In the genomic region with DNA sequence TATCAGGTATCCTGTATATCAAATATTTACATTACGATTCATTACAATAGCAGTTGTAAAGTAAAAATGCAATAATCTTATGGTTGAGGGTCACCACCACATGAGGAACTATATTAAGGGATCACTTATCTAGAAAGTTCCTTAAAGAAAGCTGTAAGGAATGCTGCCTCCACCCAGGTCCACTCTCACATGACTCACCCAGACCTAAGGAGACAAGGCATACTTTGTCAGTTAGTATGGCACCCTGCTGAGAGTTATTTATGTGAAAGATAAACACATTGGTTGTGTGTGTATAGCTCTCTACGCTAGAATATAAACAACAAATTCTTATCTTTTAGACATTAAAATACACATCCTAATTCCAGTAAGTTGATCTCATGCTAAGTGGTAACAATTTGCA, we compare ENCODE assay signal across 21 mouse cellular contexts.
"Had no signal": no experiment of that assay in that cellular context is flagged by ENCODE, and none has a peak within 500 bp of the region (broad histone marks: within the 10 kb centered on the region; RNA-seq: fewer than 3 reads in every experiment).

No protein-coding gene starts in this region.

- H3K4me2 ChIP-seq: liver, embryonic 12.5 days; liver, embryonic 15.5 days; midbrain, embryonic 13.5 days; neural tube, embryonic 13.5 days; stomach, embryonic 15.5 days had no signal

- H3K4me3 ChIP-seq: layer of hippocampus, adult 2 months; liver, embryonic 12.5 days; liver, embryonic 15.5 days; megakaryocyte, embryonic 14.5 days; midbrain, embryonic 10.5 days; midbrain, embryonic 13.5 days; myocyte; neural tube, embryonic 13.5 days; stomach, embryonic 15.5 days had no signal

- ATAC-seq: liver, embryonic 12.5 days; midbrain, embryonic 13.5 days; midbrain, embryonic 16.5 days had no signal

- H3K9ac ChIP-seq: liver, embryonic 12.5 days; liver, embryonic 15.5 days; midbrain, embryonic 13.5 days; neural tube, embryonic 13.5 days; stomach, embryonic 15.5 days had no signal

- H3K36me3 ChIP-seq: liver, embryonic 12.5 days; liver, embryonic 15.5 days; midbrain, embryonic 10.5 days; midbrain, embryonic 13.5 days; neural tube, embryonic 13.5 days; stomach, embryonic 15.5 days had no signal

- DNase-seq: kidney, adult 11 months; kidney, adult 8-10 months; kidney, postnatal 14 days; kidney, postnatal 4 days; layer of hippocampus, adult 9-11 months; lung, adult 18-20 months; lung, postnatal 10 days; retina, postnatal 1 day; right cerebral cortex, postnatal 25 days; spleen, adult 18-20 months; thymus, postnatal 25 days had no signal

- H3K9me3 ChIP-seq: liver, embryonic 12.5 days; liver, embryonic 15.5 days; megakaryocyte, embryonic 14.5 days; midbrain, embryonic 10.5 days; midbrain, embryonic 13.5 days; neural tube, embryonic 13.5 days; stomach, embryonic 15.5 days had no signal

- H3K27ac ChIP-seq: layer of hippocampus, adult 2 months; liver, embryonic 12.5 days; liver, embryonic 15.5 days; midbrain, embryonic 10.5 days; midbrain, embryonic 13.5 days; neural tube, embryonic 13.5 days; stomach, embryonic 15.5 days had no signal

- H3K4me1 ChIP-seq: liver, embryonic 12.5 days; liver, embryonic 15.5 days had no signal

- H3K27me3 ChIP-seq: liver, embryonic 12.5 days; liver, embryonic 15.5 days; megakaryocyte, embryonic 14.5 days; midbrain, embryonic 13.5 days; neural tube, embryonic 13.5 days; stomach, embryonic 15.5 days had no signal
